Mouse (Mus musculus) hindbrain, embryonic 16.5 days (tissue): ENCODE measurements around the gene Nfatc3. TPM values are rescaled to one million over a fixed set of nuclear protein-coding genes. Genes with fewer than 3 reads are reported as not detected.

Experiments
- ATAC-seq: fragments of 200-750 bp; cut with Nextera tagmentation; 2 replicates; pipeline ENCODE4 v1.8.0; 2017; ENCODE audit warnings: moderate TSS enrichment, moderate library complexity
- H3K27ac ChIP-seq: fragments of 300-500 bp; sonication (generic); 2 replicates; pipeline ENCODE4 v1.5.1; 2014; ENCODE audit warnings: low read depth, mild to moderate bottlenecking, control low read depth, low read length, moderate library complexity
- H3K27me3 ChIP-seq: fragments of 300-500 bp; sonication (generic); replicated peaks from 2 replicates; pipeline ENCODE4 v1.6.1; 2014; ENCODE audit warnings: low read length; ENCODE audit not compliant: control insufficient read depth, insufficient read depth
- H3K36me3 ChIP-seq: fragments of 300-500 bp; sonication (generic); 2 replicates; pipeline ENCODE4 v1.6.1; 2014; ENCODE audit warnings: mild to moderate bottlenecking, low read length, moderate library complexity, mixed read lengths; ENCODE audit not compliant: control insufficient read depth, insufficient read depth
- H3K4me1 ChIP-seq: fragments of 300-500 bp; sonication (generic); 2 replicates; pipeline ENCODE4 v1.6.1; 2014; ENCODE audit warnings: low read depth, low read length; ENCODE audit not compliant: control insufficient read depth, insufficient read depth
- H3K4me2 ChIP-seq: fragments of 300-500 bp; sonication (generic); 2 replicates; pipeline ENCODE4 v1.6.1; 2014; ENCODE audit warnings: mild to moderate bottlenecking, low read length, control low read depth, moderate library complexity
- H3K4me3 ChIP-seq: fragments of 300-500 bp; sonication (generic); 2 replicates; pipeline ENCODE4 v1.5.1; 2014; ENCODE audit warnings: mild to moderate bottlenecking, low read length, control low read depth, moderate library complexity
- H3K9ac ChIP-seq: fragments of 300-500 bp; sonication (generic); 2 replicates; pipeline ENCODE4 v1.6.1; 2014; ENCODE audit warnings: low read depth, mild to moderate bottlenecking, control low read depth, low read length, moderate library complexity
- H3K9me3 ChIP-seq: fragments of 300-500 bp; sonication (generic); 2 replicates; pipeline ENCODE4 v1.6.1; 2014; ENCODE audit warnings: mild to moderate bottlenecking, low read length, moderate library complexity; ENCODE audit not compliant: control insufficient read depth
- WGBS: fragments of 180-500 bp; shearing (Covaris S2); extraction: QIAGEN DNeasy Blood & Tissue Kit; methylation state at CpG from one replicate; pipeline ENCODE4 v1.1.7; 2014; 5-methylcytosine and 5-hydroxymethylcytosine counted together
- polyA plus RNA-seq: library from polyadenylated mRNA; unstranded; fragments of >200 nt; fragmentation: Nextera tagmentation; extraction: Ambion mirVana; gene quantifications from 2 replicates; pipeline ENCODE4 v1.2.1, GENCODE M21; 2015

Nfatc3 gene
- polyA plus RNA-seq, 1 experiment from 2014 or later = 2.6 TPM

DNA sequence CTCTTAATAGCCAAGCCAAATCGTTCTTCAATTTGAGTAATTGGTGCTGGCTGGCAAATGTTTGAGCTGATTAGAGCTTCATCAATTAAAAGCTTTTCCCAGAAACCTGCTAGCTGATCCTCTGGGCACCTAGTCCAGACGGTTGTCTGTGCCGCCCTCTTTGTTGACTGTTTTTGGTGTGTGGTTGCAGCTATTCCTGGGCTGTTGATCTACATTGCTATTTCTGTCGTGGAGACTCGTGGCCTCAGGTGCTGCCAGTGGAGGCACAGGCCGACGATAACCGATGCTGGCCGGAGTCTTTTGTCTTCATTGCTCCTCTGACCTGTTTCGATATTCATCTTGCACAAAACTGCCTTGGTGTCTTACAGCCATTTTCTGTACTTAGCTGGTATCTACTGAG lies 99.7 kb downstream of the Nfatc3 start:
- Histone ChIP-seq H3K9ac (no peak overlapping the region), H3K27ac (no peak overlapping the region), H3K4me2 (no peak overlapping the region), H3K27me3 (no peaks in the 10 kb centered on the region), H3K4me3 (no peak overlapping the region), H3K36me3 (peaks cover 18% of the 10 kb centered on the region), H3K9me3 (no peaks in the 10 kb centered on the region), H3K4me1 (no peaks in the 10 kb centered on the region)
- 89% methylated on average over 10 of the region's 10 CpGs for WGBS
- ATAC-seq = no peak

DNA sequence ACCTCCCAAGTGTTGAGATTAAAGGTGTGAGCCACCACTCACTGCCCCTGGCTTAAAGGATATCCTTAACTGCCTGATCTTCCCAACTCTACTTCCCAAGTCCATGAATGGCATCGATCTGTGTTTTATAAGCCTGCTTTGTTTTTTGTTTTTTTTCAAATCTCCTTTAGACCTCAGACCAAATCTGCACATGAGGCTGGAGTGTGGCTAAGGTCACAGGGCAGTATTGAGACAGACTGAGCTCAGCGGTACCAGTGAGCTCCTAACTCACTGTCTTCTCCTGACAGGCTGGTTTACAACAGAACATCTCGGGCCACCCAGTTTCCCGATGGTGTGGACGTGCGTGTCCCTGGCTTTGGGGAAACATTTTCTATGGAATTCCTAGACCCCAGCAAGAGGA lies 101.2 kb downstream of the Nfatc3 start:
- no peaks in the 10 kb centered on the region for H3K4me1 ChIP-seq
- H3K27me3 ChIP-seq = no peaks in the 10 kb centered on the region
- peaks cover 25% of the 10 kb centered on the region for H3K36me3 ChIP-seq
- no peak overlapping the region for H3K4me3 ChIP-seq
- no peak overlapping the region for H3K27ac ChIP-seq
- no peak for ATAC-seq
- 90% methylated on average over 6 of the region's 6 CpGs for WGBS
- no peak overlapping the region for H3K4me2 ChIP-seq
- no peak overlapping the region for H3K9ac ChIP-seq
- no peaks in the 10 kb centered on the region for H3K9me3 ChIP-seq

DNA sequence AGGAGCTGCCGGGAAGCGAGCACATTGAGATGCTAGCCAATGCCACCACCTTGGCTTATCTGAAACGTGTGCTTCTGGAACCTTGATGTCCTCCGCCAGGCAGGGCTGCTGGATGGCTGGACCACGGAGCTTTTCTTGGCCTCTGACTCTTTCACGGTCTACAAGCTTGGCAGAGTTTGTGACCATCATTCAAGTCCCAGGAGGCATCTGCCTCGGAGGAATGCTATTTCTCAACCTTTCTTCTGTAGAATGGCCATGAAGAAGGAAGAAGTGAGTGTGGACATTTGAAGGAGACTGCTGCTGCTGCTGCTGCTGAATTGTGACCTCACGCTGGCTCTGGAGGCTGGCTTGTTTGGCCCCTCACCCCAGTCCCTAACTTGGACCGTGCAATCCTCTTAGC lies 104.6 kb downstream of the Nfatc3 start:
- Histone ChIP-seq H3K36me3 (peaks cover 25% of the 10 kb centered on the region), H3K9ac (no peak overlapping the region), H3K9me3 (no peaks in the 10 kb centered on the region), H3K27me3 (no peaks in the 10 kb centered on the region), H3K4me1 (peaks cover 5% of the 10 kb centered on the region; the same call in 1 of the 2 replicates), H3K4me3 (no peak overlapping the region), H3K27ac (no peak overlapping the region), H3K4me2 (no peak overlapping the region)
- WGBS = 92% methylated on average over 9 of the region's 9 CpGs
- no peak for ATAC-seq

DNA sequence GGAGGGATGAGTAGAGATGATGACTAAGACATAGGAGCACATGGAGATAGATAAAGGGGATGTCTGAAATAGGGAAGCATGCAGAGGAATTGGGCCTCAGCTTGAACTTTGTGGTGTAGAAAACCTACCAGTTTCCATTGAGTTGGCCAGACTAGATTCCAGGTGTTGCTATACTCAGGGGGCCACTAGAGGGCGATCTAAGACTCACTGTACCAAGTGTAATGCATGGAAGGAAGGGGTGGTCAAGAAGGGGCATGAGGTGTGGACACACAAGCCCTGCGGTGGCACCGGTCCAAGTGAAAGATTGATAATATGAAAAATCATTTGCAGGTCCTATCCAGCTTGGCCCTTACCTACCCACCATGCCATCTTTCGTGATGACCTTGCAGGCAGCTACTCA lies 106.8 kb downstream of the Nfatc3 start:
- no peaks in the 10 kb centered on the region for H3K27me3 ChIP-seq
- ATAC-seq = no peak
- WGBS = 48% methylated on average over 4 of the region's 4 CpGs

DNA sequence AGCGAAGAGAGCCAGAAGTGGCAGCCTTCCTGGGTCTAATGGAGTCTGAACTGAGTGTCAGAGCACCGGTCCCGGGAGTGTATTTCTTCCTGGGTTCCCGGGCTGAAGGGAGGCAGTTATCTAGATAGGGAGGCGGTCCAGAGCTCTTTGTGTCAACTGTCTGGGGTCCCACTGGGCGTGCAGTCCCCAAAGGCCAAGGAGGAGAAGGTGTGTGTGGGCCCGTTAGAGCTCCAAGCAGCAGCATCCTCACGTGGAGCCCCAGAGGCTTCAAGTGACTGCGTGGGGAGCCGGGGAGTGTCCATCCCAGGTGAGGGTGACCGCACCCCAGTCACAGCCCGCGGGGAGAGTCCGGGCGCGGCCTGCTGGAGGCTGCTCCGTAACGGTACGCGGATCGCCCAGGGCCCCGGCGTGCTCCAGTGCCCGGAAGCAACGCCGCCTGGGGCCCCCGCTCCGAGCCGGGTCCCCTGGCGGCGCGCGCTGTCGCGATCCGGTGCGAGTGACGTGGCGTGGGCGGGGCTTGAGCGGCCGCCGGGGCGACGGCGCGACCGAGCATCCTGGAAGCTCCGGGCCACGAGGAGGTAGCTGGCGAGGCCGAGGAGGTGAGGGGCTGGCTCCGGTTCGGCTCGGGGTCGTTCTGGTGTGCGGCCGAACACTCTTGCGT lies 109.8 kb downstream of the Nfatc3 start, which contains the start of gene Slc7a6:
TSS of gene Slc7a6 (plus strand) at position 502 of the 661 bp plus-strand sequence.
- peak within 1 kb of the TSS; percentile 98 for H3K4me2 ChIP-seq
- H3K9ac ChIP-seq = peak within 1 kb of the TSS; percentile 91
- H3K27ac ChIP-seq = peak within 1 kb of the TSS; percentile 90
- H3K27me3 ChIP-seq = no peaks in the 10 kb centered on the region
- no peaks in the 10 kb centered on the region for H3K9me3 ChIP-seq
- H3K36me3 ChIP-seq = peaks cover 7% of the 10 kb centered on the region
- ATAC-seq = peak; percentile 91
- H3K4me1 ChIP-seq = peaks cover 15% of the 10 kb centered on the region
- peak within 1 kb of the TSS; percentile 87 for H3K4me3 ChIP-seq
- under 1% methylated on average over 44 of the region's 59 CpGs for WGBS

More for the DNA sequence above, 106.8 kb downstream of the Nfatc3 start:
- H3K27ac ChIP-seq = no peak overlapping the region
- H3K36me3 ChIP-seq = peaks cover 25% of the 10 kb centered on the region
- no peaks in the 10 kb centered on the region for H3K9me3 ChIP-seq
- peaks cover 15% of the 10 kb centered on the region for H3K4me1 ChIP-seq
- no peak overlapping the region for H3K9ac ChIP-seq
- no peak overlapping the region for H3K4me3 ChIP-seq
- no peak overlapping the region for H3K4me2 ChIP-seq

DNA sequence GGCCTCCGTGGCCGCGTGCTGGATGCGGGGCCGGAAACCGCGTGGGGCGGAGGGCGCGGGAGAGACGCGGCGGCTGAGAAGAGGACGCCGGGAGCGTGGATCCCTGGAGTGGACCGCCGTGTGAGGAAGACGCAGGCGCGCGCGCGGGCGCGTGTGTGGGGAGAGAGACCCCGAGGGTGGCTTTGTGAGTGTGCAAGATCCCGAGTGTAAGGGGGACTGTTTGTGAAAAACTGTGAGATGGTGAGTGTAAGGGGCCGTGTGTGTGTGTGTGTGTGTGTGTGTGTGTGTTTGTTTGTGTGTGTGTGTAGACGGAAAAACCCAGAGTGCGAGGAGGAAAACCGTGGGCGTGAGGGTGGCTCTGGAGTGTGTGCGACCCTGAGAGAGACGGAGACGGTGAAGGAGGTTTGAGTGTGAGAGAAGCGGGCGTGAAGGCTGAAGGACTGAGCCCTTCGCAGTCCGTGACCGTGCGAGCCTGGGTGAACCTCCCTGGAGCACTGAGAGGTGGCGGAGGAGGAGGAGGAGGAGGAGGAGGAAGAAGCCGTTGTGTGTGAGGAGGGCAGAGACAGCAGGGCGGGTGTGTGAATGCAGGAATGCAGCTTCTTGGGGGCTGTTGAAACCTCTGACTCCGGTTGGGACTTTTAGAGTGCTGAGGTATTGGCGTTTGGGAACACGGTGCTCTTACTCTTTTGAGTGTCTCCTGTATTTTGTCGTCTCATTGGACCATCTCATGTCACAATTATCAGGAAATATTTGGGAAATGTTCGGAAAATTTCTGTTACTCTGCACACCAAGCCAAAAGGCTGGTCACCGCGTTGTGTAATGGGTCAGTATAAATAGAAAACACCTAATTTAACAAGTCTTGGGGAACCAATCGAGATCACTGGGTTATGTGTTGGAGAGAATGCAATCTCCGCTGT lies 110.6 kb downstream of the Nfatc3 start:
- Histone ChIP-seq H3K9me3 (no peaks in the 10 kb centered on the region), H3K36me3 (no peaks in the 10 kb centered on the region), H3K27ac (peak overlapping the region; percentile 90), H3K27me3 (no peaks in the 10 kb centered on the region), H3K9ac (peak overlapping the region; percentile 91), H3K4me1 (peaks cover 15% of the 10 kb centered on the region), H3K4me2 (peak overlapping the region; percentile 98), H3K4me3 (peak overlapping the region; percentile 87)
- ATAC-seq = peak; percentile 88
- 2% methylated on average over 53 of the region's 54 CpGs for WGBS

DNA sequence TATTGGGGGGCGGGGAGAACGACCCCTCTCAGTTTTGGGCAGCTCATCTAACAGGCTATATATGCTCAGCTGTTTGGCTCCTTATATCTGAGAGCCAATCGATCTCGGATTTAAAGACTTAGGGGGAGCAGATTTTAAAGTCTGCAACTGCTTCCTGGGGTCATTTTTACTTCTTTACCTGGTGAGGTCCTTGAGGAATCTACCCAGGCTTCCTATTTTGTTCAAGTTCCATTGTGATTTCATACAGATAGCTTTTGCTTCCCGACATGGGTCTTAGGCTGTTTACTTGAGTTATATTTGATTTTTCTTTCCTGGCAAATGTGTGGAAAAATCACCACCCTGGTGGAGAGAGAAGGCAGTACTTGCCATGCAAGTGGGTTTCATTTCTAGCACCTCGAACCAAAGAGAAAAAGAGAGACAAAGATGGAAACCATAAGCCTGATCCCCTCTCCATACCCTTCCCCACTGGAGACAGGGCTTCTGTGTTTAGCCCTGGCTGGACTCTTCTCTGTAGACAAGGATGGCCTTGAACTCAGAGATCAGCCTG lies 111.4 kb downstream of the Nfatc3 start:
- ATAC-seq = no peak
- Histone ChIP-seq H3K36me3 (no peaks in the 10 kb centered on the region), H3K27me3 (no peaks in the 10 kb centered on the region), H3K27ac (no peak overlapping the region), H3K4me2 (peak overlapping the region; percentile 98), H3K9me3 (no peaks in the 10 kb centered on the region), H3K4me3 (peak overlapping the region; percentile 87), H3K4me1 (peaks cover 15% of the 10 kb centered on the region), H3K9ac (peak overlapping the region; percentile 91)
- WGBS = 29% methylated on average over 6 of the region's 6 CpGs

DNA sequence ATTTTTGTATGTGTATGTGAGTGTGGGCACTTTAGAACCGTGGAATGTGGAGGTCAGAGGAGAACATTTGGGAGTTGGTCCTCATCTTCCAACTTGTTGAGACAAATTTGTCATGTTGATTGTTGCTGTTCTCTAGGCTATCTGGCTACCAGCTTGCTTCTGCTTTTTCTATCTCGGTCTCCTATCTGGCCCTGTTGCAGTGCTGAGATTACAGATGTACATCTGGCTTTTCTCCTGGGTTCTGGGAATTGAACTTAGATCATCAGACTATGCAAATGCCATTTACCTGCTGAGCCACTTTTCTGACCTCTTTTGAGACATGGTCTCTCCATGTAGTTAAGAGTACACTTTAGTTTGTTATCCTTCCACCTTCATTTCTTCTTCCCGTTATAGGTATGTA lies 114.9 kb downstream of the Nfatc3 start:
- no peaks in the 10 kb centered on the region for H3K36me3 ChIP-seq
- WGBS = 96% methylated on average over 3 of the region's 3 CpGs
- H3K27ac ChIP-seq = no peak overlapping the region
- H3K9ac ChIP-seq = no peak overlapping the region
- no peaks in the 10 kb centered on the region for H3K27me3 ChIP-seq
- peaks cover 9% of the 10 kb centered on the region for H3K4me1 ChIP-seq
- H3K9me3 ChIP-seq = no peaks in the 10 kb centered on the region
- no peak overlapping the region for H3K4me2 ChIP-seq
- H3K4me3 ChIP-seq = no peak overlapping the region
- no peak for ATAC-seq

DNA sequence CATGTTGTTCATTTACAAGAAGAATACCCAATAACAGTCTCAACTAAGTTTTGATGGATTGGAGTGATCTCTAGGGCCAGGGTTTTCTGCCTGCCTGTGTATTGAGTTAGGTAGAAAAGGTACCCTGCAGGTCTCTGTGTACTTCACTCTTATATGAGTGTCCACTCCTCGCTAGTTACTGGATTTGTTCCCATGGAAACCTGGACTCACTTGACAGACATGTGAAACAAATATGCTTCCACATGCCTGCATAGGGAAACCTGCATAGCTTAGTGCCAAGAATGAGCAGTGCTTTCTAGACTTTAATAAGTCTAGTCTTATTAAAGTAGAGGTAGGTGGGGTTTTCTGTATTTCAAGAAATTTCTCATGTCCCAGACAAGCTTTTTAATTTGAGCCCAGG lies 118.3 kb downstream of the Nfatc3 start:
- no peak overlapping the region for H3K4me2 ChIP-seq
- H3K4me3 ChIP-seq = no peak overlapping the region
- H3K27ac ChIP-seq = no peak overlapping the region
- H3K4me1 ChIP-seq = no peaks in the 10 kb centered on the region; the same call in 1 of the 2 replicates
- H3K36me3 ChIP-seq = peaks cover 4% of the 10 kb centered on the region; the same call in 1 of the 2 replicates
- 32% methylated on average over 1 of the region's 1 CpGs for WGBS
- no peaks in the 10 kb centered on the region for H3K27me3 ChIP-seq
- no peaks in the 10 kb centered on the region for H3K9me3 ChIP-seq
- ATAC-seq = no peak
- H3K9ac ChIP-seq = no peak overlapping the region
